In genomic region chr10:70372411-70373136, GRCm38 (mm10) we compare ENCODE assay signal across 22 mouse cellular contexts.
A peak's percentile ranks its signal among the peaks of the same experiment; 100 is the strongest.
DNase-seq lines count a peak whose midpoint lies in the region; TF ChIP-seq lines count a peak whose summit lies in the region.
"Had no signal": no experiment of that assay in that cellular context is flagged by ENCODE, and none has a peak within 500 bp of the region (broad histone marks: within the 10 kb centered on the region; RNA-seq: fewer than 3 reads in every experiment).

No protein-coding gene starts in this region.

- peak; percentile 23 for DNase-seq in adrenal gland, adult 2 months
- no peak for DNase-seq in adrenal gland, postnatal 36 days
- DNase-seq in layer of hippocampus, adult 2 months (ENCODE audit: low spot score in 2 of 2) = peak; percentile 22 to 55
- DNase-seq in layer of hippocampus, adult 9-10 months (ENCODE audit: low spot score) = no peak
- DNase-seq in MN1 (ENCODE audit: low spot score) = peak; percentile 54
- peak; percentile 45 to 83 for DNase-seq in left cerebral cortex, postnatal 25 days (ENCODE audit: low spot score in 2 of 2)
- no peak for DNase-seq in natural killer cell, adult 2 months (ENCODE audit: low spot score in 2 of 2)
- DNase-seq in cerebellum, adult 18-20 months = no peak
- DNase-seq: adrenal gland, postnatal 14 days; cerebellum, adult 2 months; cerebellum, postnatal 36 days; gastrocnemius, postnatal 10 days; heart, adult 11 months; heart, postnatal 4 days; kidney, postnatal 4 days had no signal

- intact Hi-C loops in left cerebral cortex, postnatal 25 days (cut with DNase I) = loop anchor here (2.0 to 5.0 kb wide), 2 partner anchors 68 to 85 kb away; partner anchors contain the start of gene Fam13c

- H3K27ac ChIP-seq in layer of hippocampus, adult 2 months = peak overlapping the region; percentile 61
- H3K27ac ChIP-seq: hindbrain, embryonic 15.5 days; intestine, embryonic 15.5 days; kidney, embryonic 15.5 days; liver, embryonic 15.5 days; macrophage; midbrain, embryonic 12.5 days; neural tube, embryonic 12.5 days had no signal

- TF ChIP-seq CTCF in layer of hippocampus, adult 2 months (conservative IDR thresholded peaks at IDR 0.05) = no peak

- no peak overlapping the region for H3K4me3 ChIP-seq in layer of hippocampus, adult 2 months
- H3K4me3 ChIP-seq: hindbrain, embryonic 15.5 days; intestine, embryonic 15.5 days; kidney, embryonic 15.5 days; liver, embryonic 15.5 days; midbrain, embryonic 12.5 days; neural tube, embryonic 12.5 days had no signal

Comparison
In these comparisons a context has a peak if more than half of its experiments do, and no peak if none do; other contexts are left out.
1. DNase-seq: peak in adrenal gland, adult 2 months (single experiment), layer of hippocampus, adult 2 months (2 of 2), MN1 (single experiment) and left cerebral cortex, postnatal 25 days (2 of 2); none in adrenal gland, postnatal 36 days (0 of 2), layer of hippocampus, adult 9-10 months (single experiment), natural killer cell, adult 2 months (0 of 2) and cerebellum, adult 18-20 months (0 of 2).